Mouse (Mus musculus): ENCODE results near the gene Kazn. TPM values are rescaled to one million over a fixed set of nuclear protein-coding genes. Genes with fewer than 3 reads are reported as not detected.

Gene Kazn
- total RNA-seq, 2 experiments from 2014 or later: 3.4 to 4.3 TPM

GRCm38 (mm10) chr4:142246698-142247097 lies 7.5 kb upstream of the Kazn start:
- no peak for DNase-seq (ENCODE audit: low spot score)
- intact Hi-C loops (cut with DNase I): loop anchor here (5.0 kb wide), 2 partner anchors 39 to 239 kb away; no protein-coding TSS in a partner anchor

- intact Hi-C loops (cut with DNase I): loop anchor here (5.0 kb wide), 2 partner anchors 37 to 237 kb away; no protein-coding TSS in a partner anchor
- DNase-seq (ENCODE audit: low spot score): no peak
Observed at GRCm38 (mm10) chr4:142244641-142245040, 5.4 kb upstream of the Kazn start.

GRCm38 (mm10) chr4:142242750-142243383 lies 3.7 kb upstream of the Kazn start:
- no peak for DNase-seq (ENCODE audit: low spot score)
- intact Hi-C loops (cut with DNase I): no loop called here

GRCm38 (mm10) chr4:142242164-142242563 lies 3.0 kb upstream of the Kazn start:
- DNase-seq (ENCODE audit: low spot score): no peak
- intact Hi-C loops (cut with DNase I): no loop called here

- intact Hi-C loops (cut with DNase I): no loop called here
- DNase-seq (ENCODE audit: low spot score): no peak
Observed at GRCm38 (mm10) chr4:142240874-142241273, 1.7 kb upstream of the Kazn start.

GRCm38 (mm10) chr4:142238486-142239239 lies 538 bp downstream of the Kazn start:
- intact Hi-C loops (cut with DNase I): loop anchor here (2.0 kb wide), 1 partner anchor 86 kb away; no protein-coding TSS in a partner anchor
- peak; percentile 56 for DNase-seq (ENCODE audit: low spot score)

- DNase-seq (ENCODE audit: low spot score): peak; percentile 12
- intact Hi-C loops (cut with DNase I): loop anchor here (2.0 kb wide), 1 partner anchor 85 kb away; no protein-coding TSS in a partner anchor
Observed at GRCm38 (mm10) chr4:142238041-142238440, 1.2 kb downstream of the Kazn start.

- intact Hi-C loops (cut with DNase I): no loop called here
- DNase-seq (ENCODE audit: low spot score): no peak
Observed at GRCm38 (mm10) chr4:142236681-142237080, 2.5 kb downstream of the Kazn start.

GRCm38 (mm10) chr4:142235426-142235825 lies 3.8 kb downstream of the Kazn start:
- no peak for DNase-seq (ENCODE audit: low spot score)
- intact Hi-C loops (cut with DNase I): no loop called here

- DNase-seq (ENCODE audit: low spot score): no peak
- intact Hi-C loops (cut with DNase I): no loop called here
Observed at GRCm38 (mm10) chr4:142234828-142235227, 4.4 kb downstream of the Kazn start.

GRCm38 (mm10) chr4:142228821-142229575 lies 10.2 kb downstream of the Kazn start:
- intact Hi-C loops (cut with DNase I): no loop called here
- no peak for DNase-seq (ENCODE audit: low spot score)

GRCm38 (mm10) chr4:142223898-142224645 lies 15.1 kb downstream of the Kazn start:
- intact Hi-C loops (cut with DNase I): no loop called here
- DNase-seq (ENCODE audit: low spot score): no peak

GRCm38 (mm10) chr4:142222385-142222784 lies 16.8 kb downstream of the Kazn start:
- DNase-seq (ENCODE audit: low spot score): no peak
- intact Hi-C loops (cut with DNase I): no loop called here

- intact Hi-C loops (cut with DNase I): no loop called here
- DNase-seq (ENCODE audit: low spot score): no peak
Observed at GRCm38 (mm10) chr4:142221757-142222072, 17.5 kb downstream of the Kazn start.

GRCm38 (mm10) chr4:142221025-142221756 lies 18.0 kb downstream of the Kazn start:
- intact Hi-C loops (cut with DNase I): no loop called here
- DNase-seq (ENCODE audit: low spot score): no peak

- intact Hi-C loops (cut with DNase I): no loop called here
- no peak for DNase-seq (ENCODE audit: low spot score)
Observed at GRCm38 (mm10) chr4:142218997-142219396, 20.2 kb downstream of the Kazn start.

- intact Hi-C loops (cut with DNase I): no loop called here
- DNase-seq (ENCODE audit: low spot score): no peak
Observed at GRCm38 (mm10) chr4:142217048-142217447, 22.2 kb downstream of the Kazn start.

- no peak for DNase-seq (ENCODE audit: low spot score)
- intact Hi-C loops (cut with DNase I): no loop called here
Observed at GRCm38 (mm10) chr4:142215760-142216159, 23.4 kb downstream of the Kazn start.

- intact Hi-C loops (cut with DNase I): no loop called here
- no peak for DNase-seq (ENCODE audit: low spot score)
Observed at GRCm38 (mm10) chr4:142214532-142214931, 24.7 kb downstream of the Kazn start.

Data from heart, postnatal 25 days (tissue).